Mouse (Mus musculus) urinary bladder, postnatal 36 days (tissue): ENCODE data around the gene Mtfmt.

Source experiments
- DNase-seq, 2 experiments: peaks; one replicate each; pipeline ENCODE4 v3.0.0; 2022; ENCODE audit warnings: low spot score in 2 of 2, mixed read lengths in 1 of 2

The Mtfmt gene

DNA sequence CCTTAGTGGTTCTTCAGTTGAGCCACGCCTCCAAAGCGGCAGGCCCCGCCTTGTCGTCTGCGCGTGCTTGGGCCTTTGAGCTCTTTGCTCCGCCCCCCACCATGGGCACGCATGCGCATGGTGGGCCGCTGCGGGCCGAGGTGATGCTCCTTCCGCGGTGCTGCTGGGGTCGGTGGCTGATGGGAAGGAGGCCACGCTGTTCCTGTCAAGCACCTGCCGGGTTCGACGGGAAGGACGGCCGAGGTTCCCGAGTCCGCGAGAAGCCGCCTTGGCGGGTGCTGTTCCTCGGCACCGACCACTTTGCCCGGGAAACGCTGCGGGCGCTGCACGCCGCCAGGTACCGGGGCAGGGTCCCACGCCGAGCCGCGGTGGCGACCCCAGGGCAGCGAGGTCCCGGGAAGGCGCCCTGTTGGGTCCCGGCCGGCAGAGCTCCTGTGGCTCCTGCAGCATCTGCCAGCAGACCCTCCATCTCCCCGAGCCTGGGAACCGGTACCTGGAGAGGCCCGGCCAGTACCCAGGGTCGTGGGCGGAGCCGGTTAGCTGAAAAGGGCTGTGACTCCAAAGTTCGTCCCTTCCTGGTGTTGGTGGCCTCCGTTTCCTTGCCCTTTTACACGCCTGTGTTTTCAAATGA lies at the start of gene Mtfmt:
TSS of gene Mtfmt (plus strand) at position 112 of the 631 bp plus-strand sequence.
- DNase-seq: peak; percentile 91 to 92

DNA sequence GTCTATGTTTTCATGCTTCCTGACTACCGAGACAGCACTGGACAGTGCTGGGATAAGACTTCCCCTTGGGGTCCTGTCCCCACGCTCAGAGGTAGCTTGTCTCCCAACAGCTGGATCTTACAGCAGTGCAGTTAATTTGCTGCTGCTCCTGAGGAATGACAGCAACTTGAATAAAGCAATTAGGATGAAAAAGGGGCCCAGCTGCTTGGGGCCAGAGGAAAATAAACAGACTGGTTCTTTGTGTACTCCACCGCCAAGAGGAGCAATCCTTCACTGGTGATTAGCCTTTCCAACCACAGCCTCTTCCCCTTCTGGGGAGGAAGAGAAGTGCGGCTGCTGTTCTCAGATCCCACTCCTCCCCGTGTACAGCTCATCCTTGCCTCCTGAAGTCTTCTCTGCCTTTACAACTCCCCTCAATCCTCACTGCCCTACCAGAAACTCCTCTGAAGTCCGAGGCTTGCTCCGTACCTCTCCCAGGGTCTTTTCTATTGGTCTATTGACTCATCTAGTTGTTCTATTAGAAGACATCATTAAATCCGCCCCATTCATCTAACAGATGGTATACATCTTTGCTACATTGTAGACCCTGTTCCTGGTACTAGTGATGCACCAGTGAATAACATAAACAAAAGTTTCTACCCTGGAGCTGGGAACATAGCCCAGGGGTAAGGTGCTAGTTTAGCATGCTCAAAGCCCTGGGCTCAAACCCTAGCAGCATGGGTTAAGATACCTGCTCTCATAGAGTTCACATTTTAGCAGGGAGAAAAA lies 49.0 kb upstream of the Mtfmt start:
- DNase-seq: no peak

DNA sequence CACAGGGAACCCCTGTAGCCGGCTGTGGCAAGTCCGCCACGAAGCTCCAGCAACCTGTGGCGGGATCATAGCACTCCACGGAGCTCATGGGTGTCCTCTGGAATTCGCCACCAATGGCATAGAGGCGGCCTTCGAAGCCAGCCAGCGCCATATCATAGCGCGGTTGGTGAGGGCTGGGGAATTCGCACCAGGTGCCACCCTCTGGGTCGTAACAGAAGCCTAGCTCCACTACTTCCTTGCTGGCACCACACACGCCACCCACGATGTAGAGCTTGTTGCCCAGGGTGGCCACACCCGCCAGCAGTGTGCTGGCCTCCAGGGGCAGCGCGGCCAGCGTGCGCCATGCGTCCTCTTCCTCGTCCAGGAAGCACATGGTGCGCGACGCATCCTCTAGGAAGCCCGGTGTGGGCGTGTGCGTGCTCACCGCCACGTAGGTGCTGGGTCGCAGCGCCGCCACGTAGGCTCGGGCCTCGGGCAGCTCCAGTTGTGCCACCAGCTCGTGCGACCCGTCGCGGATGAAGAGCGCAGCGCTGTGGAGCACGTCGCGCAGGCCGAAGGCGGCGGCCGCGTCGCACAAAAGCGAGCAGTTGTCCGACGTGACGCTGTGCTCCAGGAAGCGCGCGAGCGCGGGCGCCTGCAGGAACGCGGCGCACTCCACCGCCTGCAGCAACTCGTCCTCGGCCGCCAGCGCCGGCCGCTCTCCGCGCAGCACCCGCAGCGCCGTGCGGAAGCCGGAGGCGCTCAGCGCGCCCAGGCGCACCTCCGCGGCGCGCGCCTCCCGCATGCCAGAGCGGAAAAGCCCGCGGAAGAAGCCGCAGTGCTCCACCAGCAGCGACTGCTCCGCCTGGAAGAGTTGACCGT lies 44.6 kb upstream of the Mtfmt start:
- no peak for DNase-seq

- DNase-seq: no peak
Measured at GRCm38 (mm10) chr9:65391613-65391964, 44.0 kb upstream of the Mtfmt start, which contains the start of gene Kbtbd13. Kbtbd13 (minus strand) TSS chr9:65391652.

DNA sequence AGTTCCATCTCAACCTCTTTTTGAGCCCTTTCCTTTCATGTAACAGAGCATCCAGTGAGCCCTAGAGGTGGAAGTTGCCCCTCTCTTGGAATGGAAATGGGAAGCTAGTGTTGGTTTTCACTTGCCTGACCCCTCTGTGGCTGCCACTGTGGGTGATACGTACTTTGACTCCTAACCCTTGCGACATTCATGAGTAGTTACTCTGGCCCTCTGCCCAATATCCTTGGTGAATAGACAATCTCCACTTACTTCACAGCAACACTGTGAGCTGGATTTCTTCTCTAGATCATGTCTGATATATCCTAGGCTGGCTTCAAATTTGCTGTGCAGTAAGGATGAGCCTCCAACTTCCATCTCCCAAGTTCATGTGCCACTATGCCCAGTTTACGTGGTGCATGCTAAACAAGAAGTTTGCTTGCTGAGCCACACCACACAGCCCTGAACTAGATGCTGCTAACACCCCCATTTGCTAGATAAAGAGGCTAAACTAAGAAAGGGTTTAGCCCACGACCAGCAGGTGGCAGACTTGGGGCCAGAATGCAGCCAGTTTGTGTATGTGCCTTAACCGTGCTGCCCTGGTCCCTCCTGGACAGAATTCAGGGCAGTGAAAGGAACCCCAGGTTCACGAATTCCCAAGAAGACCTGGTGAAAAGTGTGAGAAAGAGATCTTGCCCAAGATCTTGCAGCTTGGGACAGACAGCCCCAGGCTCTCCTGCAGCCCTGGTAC lies 42.8 kb upstream of the Mtfmt start:
- peak; percentile 47 to 59 for DNase-seq

DNA sequence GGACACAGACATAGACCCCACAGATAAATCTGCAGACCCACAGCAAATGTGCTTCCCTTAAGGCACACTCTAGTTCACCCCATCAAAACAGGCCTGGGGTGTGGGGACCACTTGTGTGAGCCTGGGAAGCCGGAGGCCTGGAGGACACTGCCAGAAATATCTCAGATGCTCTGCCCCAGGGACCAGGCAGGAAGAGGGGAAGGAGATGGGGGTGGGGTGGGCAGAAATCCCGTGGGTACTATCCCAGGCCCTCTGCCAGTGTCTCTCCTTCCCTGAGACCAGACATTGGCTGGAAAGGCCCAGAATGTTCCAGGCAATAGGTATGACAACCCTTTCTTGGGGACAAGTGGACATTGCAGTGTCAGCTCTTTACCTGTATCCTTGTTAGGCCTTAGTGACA lies 42.0 kb upstream of the Mtfmt start:
- no peak for DNase-seq

DNA sequence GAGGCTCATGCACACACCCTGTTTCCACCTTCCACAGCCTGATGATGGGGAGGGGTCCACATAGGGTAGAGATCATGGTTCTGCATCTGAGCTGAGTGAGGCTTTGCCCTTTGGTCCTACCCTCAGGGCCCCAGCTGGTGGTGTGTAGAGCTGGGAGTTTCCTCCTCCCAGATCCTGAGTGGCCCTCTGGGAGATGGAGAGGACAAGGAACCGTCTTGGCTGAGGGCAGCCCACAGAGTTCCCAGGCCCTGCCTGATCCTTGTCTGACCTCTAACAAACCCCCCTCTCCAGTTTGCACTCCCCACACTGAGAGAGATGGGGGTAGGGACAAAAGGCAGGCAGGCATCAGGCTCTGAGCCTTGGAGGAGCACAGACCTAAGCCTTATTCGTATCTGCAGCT lies 41.2 kb upstream of the Mtfmt start:
- DNase-seq: no peak

DNA sequence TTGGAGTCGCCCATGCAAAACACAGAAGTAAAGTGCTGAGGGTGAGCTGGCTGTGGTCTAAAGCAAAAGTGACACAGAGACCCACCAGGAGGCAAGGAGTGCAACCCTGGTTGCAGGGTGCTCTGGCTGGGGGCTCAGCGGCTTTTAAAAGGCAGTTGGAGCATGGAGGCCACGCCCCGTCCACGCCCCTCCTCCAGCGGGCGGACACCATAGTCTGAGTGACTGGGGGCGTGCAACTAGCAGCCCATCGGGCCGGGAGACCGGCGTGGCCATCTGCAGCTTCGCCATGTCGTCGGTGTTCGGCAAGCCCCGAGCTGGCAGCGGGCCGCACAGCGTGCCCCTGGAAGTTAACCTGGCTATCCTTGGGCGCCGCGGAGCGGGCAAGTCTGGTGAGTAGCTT lies 37.3 kb upstream of the Mtfmt start, which contains the start of gene Rasl12:
TSS of gene Rasl12 (plus strand) at position 228 of the 400 bp plus-strand sequence.
- DNase-seq: peak; percentile 20 to 66

- no peak for DNase-seq
Measured at GRCm38 (mm10) chr9:65399934-65400333, 35.6 kb upstream of the Mtfmt start.

DNA sequence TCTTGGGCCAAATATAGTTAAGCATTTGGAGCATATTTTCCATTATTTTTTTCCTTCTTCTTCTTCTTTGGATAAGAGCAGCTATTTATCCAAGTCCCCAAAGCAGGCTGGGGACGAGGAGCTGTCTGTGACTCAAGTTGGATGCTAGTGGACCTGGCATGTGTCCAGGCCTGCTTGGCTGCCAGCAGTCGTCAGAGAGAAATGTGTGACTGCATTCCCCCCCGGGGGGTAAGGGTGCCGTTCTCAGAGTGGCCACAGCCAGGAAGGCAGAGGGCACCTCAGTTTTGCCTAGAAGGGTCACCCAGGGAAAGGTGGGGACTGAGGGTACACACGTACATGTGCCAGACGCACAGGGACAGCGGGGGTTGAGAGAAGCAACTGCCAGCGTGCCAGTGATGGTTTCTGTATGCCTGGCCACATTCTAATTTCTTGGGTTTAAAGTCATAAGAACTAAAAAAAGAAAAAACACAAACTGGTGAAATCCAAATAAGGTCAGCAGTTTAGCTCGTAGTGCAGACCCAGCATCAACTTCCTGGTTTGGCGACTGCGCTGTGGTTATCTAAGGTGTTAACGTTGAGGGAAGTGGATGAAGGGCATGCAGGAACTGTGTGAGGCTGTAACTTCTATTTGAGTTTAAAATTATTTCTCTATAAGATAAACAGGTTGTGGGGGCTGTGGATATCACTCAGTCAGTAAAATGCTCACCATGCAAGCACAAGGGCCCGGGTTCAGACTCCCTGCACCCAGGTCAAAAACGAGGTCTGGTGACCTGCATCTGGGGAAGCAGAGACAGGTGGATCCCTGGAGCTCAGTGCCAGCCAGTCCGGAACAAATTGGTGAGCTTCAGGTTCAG lies 31.0 kb upstream of the Mtfmt start:
- peak in 1 of 2 experiments; percentile 71 for DNase-seq

GRCm38 (mm10) chr9:65405184-65405449 lies 30.5 kb upstream of the Mtfmt start:
- no peak for DNase-seq

DNA sequence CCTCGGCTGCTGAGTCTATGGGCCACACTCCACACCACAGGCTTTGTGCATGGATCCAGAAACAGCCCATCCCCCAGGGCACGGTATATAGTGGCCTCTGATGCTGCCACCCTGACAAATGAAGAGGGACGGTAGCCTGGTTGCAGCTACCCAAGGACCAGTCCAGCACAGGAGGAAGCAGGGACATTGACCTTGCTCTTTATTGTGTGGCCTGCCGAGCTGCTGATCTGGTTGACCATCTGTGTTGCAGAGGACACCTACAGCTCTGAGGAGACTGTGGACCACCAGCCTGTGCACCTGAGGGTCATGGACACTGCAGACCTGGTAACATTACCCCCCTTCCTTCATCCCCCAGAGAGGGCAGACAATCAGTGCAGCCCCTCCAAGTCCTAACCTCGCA lies 28.3 kb upstream of the Mtfmt start:
- DNase-seq: no peak

DNA sequence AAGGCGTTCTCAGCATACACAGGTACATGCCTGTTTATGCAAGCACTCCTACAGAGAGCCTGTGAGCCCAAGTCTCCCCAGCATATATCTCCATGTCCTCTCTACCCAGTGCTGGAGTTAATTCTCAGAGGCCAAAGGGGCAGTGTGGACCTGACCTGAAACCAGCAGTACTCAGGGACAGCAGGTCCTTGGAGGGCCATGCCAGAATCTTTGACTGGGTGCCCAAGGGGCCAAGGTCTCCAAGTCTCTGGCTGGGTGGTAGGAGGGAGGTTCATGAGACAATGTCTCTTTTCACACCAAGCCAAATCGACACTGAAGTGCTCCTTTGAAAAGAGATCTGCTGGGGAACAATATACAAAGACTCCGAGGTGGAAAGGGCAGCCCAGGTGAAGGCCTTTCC lies 27.7 kb upstream of the Mtfmt start:
- no peak for DNase-seq

GRCm38 (mm10) chr9:65408871-65409295 lies 26.7 kb upstream of the Mtfmt start:
- DNase-seq: peak in 1 of 2 experiments; percentile 27

- DNase-seq: no peak
Measured at GRCm38 (mm10) chr9:65410378-65410777, 25.2 kb upstream of the Mtfmt start.

GRCm38 (mm10) chr9:65411326-65411725 lies 24.3 kb upstream of the Mtfmt start:
- DNase-seq: no peak

- no peak for DNase-seq
Measured at GRCm38 (mm10) chr9:65417738-65418137, 17.8 kb upstream of the Mtfmt start.

GRCm38 (mm10) chr9:65419633-65420032 lies 15.9 kb upstream of the Mtfmt start:
- no peak for DNase-seq

DNA sequence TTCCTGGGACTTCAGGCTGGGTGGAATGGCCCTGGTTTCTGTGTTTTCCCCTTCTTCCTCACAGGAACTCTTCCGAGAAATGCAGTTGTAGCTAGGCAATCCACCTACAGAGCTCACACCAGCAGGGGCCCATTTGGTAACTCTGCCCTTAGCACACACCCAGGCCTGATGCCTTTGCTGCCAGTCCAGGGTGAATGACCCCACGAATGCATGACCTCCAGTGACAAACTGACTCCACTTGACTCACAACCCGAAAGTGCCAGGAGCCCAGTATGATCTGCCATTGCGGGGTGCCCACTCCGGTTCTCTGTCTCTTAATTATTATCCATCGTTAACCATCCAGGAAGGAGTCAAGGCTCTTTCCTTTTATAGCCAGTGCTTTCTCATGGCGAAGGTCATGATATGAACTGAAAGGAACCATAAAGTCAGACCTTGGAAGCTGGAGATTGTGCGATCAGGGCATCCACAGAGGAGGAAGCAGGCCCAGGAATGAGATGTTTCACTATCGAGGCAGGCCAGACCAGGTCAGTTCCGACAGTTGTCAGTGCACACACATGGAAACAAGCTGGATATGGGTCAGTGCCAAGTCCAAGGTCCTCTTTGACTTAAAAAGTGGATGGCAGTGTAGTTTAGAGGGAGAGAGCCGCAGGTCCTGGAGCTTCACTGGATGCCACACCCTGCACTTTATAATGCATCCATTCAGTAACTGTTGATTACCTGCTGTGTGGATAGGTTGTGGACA lies 12.7 kb upstream of the Mtfmt start, which contains the start of gene Slc51b:
TSS of gene Slc51b (minus strand) at position 196 of the 742 bp plus-strand sequence.
- DNase-seq: no peak

GRCm38 (mm10) chr9:65424393-65424792 lies 11.2 kb upstream of the Mtfmt start:
- no peak for DNase-seq
